Mouse (Mus musculus): ENCODE measurements around the gene Bbs7.

Bbs7 gene

GRCm38 (mm10) chr3:36552406-36553047 is 60.8 kb downstream of the Bbs7 start, which contains the start of gene Exosc9:
Gene Exosc9 (plus strand): TSS chr3:36552606.
- intact Hi-C loops (cut with DNase I) = no loop called here

GRCm38 (mm10) chr3:36551851-36552384 is 61.4 kb downstream of the Bbs7 start:
- intact Hi-C loops (cut with DNase I) = no loop called here

- intact Hi-C loops (cut with DNase I) = no loop called here
Observed at GRCm38 (mm10) chr3:36551343-36551742, 61.9 kb downstream of the Bbs7 start.

GRCm38 (mm10) chr3:36544961-36545360 is 68.3 kb downstream of the Bbs7 start:
- intact Hi-C loops (cut with DNase I) = no loop called here

- intact Hi-C loops (cut with DNase I) = no loop called here
Observed at GRCm38 (mm10) chr3:36541399-36541798, 71.9 kb downstream of the Bbs7 start.

- intact Hi-C loops (cut with DNase I) = no loop called here
Observed at GRCm38 (mm10) chr3:36540756-36541155, 72.5 kb downstream of the Bbs7 start.

GRCm38 (mm10) chr3:36537701-36538470 is 75.4 kb downstream of the Bbs7 start:
- intact Hi-C loops (cut with DNase I) = no loop called here

GRCm38 (mm10) chr3:36536041-36536440 is 77.2 kb downstream of the Bbs7 start:
- intact Hi-C loops (cut with DNase I) = no loop called here

GRCm38 (mm10) chr3:36533201-36533672 is 80.0 kb downstream of the Bbs7 start:
- intact Hi-C loops (cut with DNase I) = no loop called here

- intact Hi-C loops (cut with DNase I) = no loop called here
Observed at GRCm38 (mm10) chr3:36532738-36533137, 80.5 kb downstream of the Bbs7 start.

GRCm38 (mm10) chr3:36531979-36532542 is 81.2 kb downstream of the Bbs7 start:
- intact Hi-C loops (cut with DNase I) = no loop called here

- intact Hi-C loops (cut with DNase I) = no loop called here
Observed at GRCm38 (mm10) chr3:36531242-36531641, 82.0 kb downstream of the Bbs7 start.

- intact Hi-C loops (cut with DNase I) = no loop called here
Observed at GRCm38 (mm10) chr3:36530781-36531180, 82.5 kb downstream of the Bbs7 start.

GRCm38 (mm10) chr3:36530345-36530744 is 82.9 kb downstream of the Bbs7 start:
- intact Hi-C loops (cut with DNase I) = no loop called here

GRCm38 (mm10) chr3:36524466-36524865 is 88.8 kb downstream of the Bbs7 start:
- intact Hi-C loops (cut with DNase I) = no loop called here
